Mouse (Mus musculus) liver, adult 2 months (tissue): ENCODE measurements around the gene D430041D05Rik.

Source experiments
- CTCF ChIP-seq: fragments of 200-500 bp; IDR thresholded peaks from 2 replicates; pipeline ENCODE4 v1.5.1; 2011; ENCODE audit warnings: low read depth, low read length, control low read depth
- POLR2A ChIP-seq: fragments of 200-500 bp; IDR thresholded peaks from 2 replicates; pipeline ENCODE4 v1.6.1; 2011; ENCODE audit warnings: low read length, control low read depth; ENCODE audit not compliant: insufficient read depth; ENCODE audit errors: extremely low read depth

- TF ChIP-seq CTCF (no peak), POLR2A (no peak)
Measured at GRCm38 (mm10) chr2:104409851-104410821, 677 bp downstream of the D430041D05Rik start.
